Mouse (Mus musculus) G1E (cell line): Measurements from ENCODE around the gene Hnrnpf.

Experiments used
- CTCF ChIP-seq: IDR thresholded peaks from 2 replicates; pipeline ENCODE4 v1.5.1; 2012; ENCODE audit warnings: low read depth, low read length, inconsistent platforms, mixed read lengths
- GATA1 ChIP-seq: IDR thresholded peaks from 2 replicates; pipeline ENCODE4 v1.6.1; 2012; ENCODE audit warnings: borderline replicate concordance, low read length, inconsistent platforms, mixed read lengths

- TF ChIP-seq GATA1 (no peak), CTCF (no peak)
These were observed 1.6 kb downstream of the Hnrnpf start for GRCm38 (mm10) chr6:117901510-117902402.
